Mouse (Mus musculus) embryonic fibroblast, embryonic 13.5 days (primary cell): ENCODE measurements around the gene Trpm3. TPM values are rescaled to one million over a fixed set of nuclear protein-coding genes. Genes with fewer than 3 reads are reported as not detected.

ENCODE experiments used
- H3K27ac ChIP-seq: 2 replicates; pipeline ENCODE4 v1.5.1; 2012; ENCODE audit warnings: low read length, control low read depth, inconsistent platforms; ENCODE audit not compliant: insufficient read depth
- H3K4me1 ChIP-seq: 2 replicates; pipeline ENCODE4 v1.6.1; 2011; ENCODE audit warnings: low read length; ENCODE audit not compliant: control insufficient read depth, insufficient read depth
- H3K4me3 ChIP-seq: 2 replicates; pipeline ENCODE4 v1.5.1; 2011; ENCODE audit warnings: mild to moderate bottlenecking, control low read depth, low read length; ENCODE audit not compliant: insufficient read depth
- CTCF ChIP-seq: IDR thresholded peaks from 2 replicates; pipeline ENCODE4 v1.5.1; 2011; ENCODE audit warnings: mild to moderate bottlenecking, control low read depth, low read length, moderate library complexity, borderline replicate concordance; ENCODE audit not compliant: insufficient read depth
- POLR2A ChIP-seq: IDR thresholded peaks from 2 replicates; pipeline ENCODE4 v1.6.1; 2011; ENCODE audit warnings: low read depth, mild to moderate bottlenecking, control low read depth, low read length, moderate library complexity
- polyA plus RNA-seq: library from polyadenylated mRNA; stranded (reverse); fragments of >200 nt; gene quantifications from 2 replicates; pipeline ENCODE4 v1.2.4, GENCODE M21; 2011; ENCODE audit warnings: low read depth; ENCODE audit not compliant: missing spikeins, insufficient read length

Gene Trpm3
- polyA plus RNA-seq, 1 experiment: 0.46 TPM

DNA sequence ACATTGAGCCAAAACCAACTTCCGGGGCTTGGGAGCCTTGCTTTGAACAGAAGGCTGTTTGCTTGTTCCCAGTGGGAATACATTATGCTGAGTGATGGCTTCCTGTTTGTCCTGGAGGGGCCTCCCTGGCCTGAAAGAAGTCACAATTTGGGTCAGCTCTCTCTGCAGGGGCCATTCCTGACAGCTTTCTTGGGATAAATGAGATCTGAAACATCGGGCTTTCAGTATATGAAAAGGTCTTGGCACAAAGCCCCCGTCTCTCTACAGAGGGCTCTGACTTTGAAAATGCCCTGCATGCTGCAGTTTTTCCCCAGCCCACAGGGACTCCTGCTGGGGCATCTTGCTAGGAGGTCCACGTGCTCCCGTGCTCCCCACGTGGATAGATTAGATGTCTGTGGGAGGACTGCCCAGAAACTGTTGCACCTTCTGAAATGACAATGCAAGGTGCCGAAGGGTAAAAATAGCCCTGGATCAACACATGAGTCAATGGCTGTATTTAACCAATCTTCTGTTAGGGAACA lies 415.6 kb downstream of the Trpm3 start:
- TF ChIP-seq CTCF: no peak
- TF ChIP-seq POLR2A: no peak
- peaks cover 8% of the 10 kb centered on the region; the same call in 1 of the 2 replicates for H3K4me1 ChIP-seq
- H3K4me3 ChIP-seq: no peak overlapping the region
- H3K27ac ChIP-seq: no peak overlapping the region

DNA sequence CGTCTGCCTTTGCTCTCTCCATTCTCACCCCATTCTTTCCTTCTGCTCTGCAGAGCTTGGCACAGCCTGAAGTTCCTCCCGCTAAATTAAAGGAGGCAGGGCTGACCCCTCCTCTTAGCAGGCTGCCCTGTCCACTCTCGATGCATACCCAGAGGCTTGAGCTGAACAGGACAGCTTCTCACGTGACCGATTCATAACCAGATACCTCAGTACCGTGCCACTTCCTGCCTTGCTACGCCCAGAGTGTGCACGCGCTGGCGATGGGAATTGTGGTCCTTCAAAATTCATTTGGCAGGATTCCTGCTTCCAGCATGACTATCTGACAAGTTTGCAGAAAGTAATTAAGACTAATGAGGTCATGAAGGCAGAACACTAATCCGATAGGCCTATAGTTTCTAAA lies 433.6 kb downstream of the Trpm3 start:
- no peak overlapping the region for H3K27ac ChIP-seq
- no peak overlapping the region for H3K4me3 ChIP-seq
- TF ChIP-seq CTCF (no peak), POLR2A (no peak)

DNA sequence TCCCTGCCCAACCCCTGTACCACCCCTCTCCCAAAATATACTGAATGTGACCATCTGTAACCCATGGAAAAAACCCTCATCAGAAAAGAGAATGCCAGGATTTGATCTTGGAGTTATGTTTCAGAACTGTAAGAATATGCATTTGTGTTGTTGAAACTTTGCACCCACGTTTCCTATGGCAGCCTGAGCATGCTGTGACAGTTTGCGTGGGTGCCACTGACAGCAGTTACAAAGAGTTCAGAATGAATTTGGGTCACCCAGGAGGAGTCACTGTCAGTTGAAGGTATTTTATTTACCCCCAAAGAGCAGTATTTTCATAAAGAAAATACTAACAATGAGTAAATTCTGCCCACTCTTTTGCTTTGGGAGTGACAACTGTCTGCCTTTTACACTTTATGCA lies 434.0 kb downstream of the Trpm3 start:
- TF ChIP-seq CTCF: no peak
- no peak for TF ChIP-seq POLR2A
- H3K4me1 ChIP-seq: no peaks in the 10 kb centered on the region
- H3K4me3 ChIP-seq: no peak overlapping the region
- H3K27ac ChIP-seq: no peak overlapping the region

More for the DNA sequence above, 433.6 kb downstream of the Trpm3 start:
- no peaks in the 10 kb centered on the region for H3K4me1 ChIP-seq

DNA sequence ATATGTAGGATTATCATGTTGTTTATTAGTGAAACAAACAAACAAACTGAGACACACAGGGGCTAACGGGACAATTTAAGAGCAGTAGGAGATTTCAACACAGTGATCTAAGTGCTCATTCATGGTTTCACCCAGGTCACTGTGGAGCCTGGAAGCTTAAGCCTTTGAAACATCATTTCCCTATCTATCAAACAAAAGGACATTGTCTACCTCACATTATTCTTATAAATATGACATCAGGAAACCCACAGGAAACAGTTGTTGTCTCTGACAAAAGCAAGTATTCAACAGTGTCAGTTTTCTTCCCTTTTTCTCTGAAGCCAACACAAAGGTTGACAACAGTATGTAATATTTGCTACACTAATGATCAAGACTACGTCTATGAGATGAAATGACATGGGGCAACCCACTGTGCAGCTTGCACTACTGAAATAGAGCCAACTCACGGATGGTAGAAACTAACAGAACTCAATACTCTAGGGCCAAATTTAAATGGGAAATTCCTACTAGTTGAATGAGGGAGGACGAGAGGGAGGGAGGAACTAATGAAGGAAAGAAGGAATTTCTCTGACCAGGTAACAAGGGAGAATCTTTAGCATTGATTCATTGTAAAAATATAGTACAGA lies 443.4 kb downstream of the Trpm3 start:
- TF ChIP-seq CTCF (no peak), POLR2A (no peak)
- H3K27ac ChIP-seq: no peak overlapping the region
- H3K4me1 ChIP-seq: no peaks in the 10 kb centered on the region
- H3K4me3 ChIP-seq: no peak overlapping the region

DNA sequence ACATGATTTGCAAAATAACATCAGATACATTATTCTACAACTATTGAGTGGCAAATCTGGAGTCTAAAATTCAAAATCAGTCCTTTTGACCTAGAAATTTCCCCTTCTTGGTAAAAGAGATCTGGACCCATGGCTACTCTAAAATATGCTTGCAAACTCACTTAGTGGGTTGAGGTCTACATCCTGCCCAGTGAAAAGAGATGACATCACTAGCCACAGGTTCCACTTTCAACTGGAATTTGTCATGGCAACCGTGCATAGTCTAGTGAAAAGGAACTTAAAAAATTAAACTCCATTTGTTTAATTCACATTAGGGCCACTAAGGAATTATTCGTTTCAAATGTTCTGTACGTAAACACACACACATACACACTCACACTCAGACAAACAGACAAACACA lies 455.6 kb downstream of the Trpm3 start:
- H3K4me3 ChIP-seq: no peak overlapping the region
- H3K4me1 ChIP-seq: peaks cover 6% of the 10 kb centered on the region
- no peak for TF ChIP-seq POLR2A
- no peak for TF ChIP-seq CTCF
- H3K27ac ChIP-seq: no peak overlapping the region

DNA sequence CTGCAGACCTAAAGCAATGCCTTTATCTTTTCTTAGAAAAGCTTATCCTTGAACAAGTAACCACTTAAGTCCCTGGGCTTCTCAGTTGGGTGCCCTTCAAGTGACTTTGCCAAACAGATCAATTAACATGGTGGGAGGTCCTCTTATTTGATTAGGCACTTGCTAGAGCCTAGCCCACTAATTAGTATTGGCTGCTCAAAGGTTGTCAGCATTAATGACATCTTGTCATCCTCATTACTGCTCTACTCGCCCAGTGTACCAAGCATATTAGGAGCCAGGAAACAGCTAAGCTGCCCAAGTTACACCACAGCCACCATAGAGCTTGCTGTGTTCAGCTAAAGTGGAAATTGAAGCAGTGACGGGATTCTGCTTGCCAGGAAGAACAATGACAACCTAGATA lies 456.4 kb downstream of the Trpm3 start:
- Histone ChIP-seq H3K27ac (no peak overlapping the region), H3K4me1 (peaks cover 6% of the 10 kb centered on the region), H3K4me3 (no peak overlapping the region)
- TF ChIP-seq POLR2A (no peak), CTCF (no peak)

DNA sequence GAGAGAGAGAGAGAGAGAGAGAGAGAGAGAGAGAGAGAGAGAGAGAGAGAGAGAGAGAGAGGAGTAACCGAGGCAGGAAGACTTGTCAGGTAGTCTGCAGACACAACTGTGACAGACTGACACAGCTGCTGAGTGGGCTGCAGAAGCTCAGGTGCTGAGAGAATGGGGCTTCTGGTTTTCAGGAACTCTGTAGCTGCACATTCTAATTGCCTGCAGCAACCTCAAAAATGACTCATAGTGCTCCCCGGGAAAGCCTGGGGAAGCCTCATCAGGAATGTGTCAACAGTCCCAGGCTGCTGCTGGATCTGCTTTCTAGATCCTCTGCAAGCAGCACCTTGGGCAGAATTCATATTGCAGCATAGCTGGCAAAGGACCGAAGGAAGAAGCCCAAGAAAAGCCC lies 457.9 kb downstream of the Trpm3 start:
- H3K4me1 ChIP-seq: peaks cover 6% of the 10 kb centered on the region
- H3K4me3 ChIP-seq: no peak overlapping the region
- TF ChIP-seq CTCF: no peak
- no peak for TF ChIP-seq POLR2A
- H3K27ac ChIP-seq: no peak overlapping the region

DNA sequence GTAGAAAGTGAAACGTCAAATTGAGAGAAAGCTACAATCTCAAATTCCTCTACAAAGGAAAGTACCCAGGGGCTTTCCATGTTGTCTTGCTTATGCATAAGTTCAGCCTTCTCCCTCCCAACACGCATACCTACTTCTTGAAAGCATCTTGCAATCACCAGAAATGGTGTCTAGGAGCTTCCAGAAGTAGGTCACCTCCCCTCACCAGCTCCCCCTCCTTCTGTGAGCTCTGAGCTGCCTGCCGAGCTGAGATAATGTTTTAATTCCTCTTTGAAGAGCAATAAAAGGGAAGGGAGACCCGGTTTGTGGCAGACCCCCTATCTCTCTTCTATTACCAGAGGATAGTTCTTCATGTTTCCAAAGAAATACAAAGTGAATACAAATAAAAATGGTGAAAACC lies 465.5 kb downstream of the Trpm3 start:
- Histone ChIP-seq H3K4me3 (no peak overlapping the region), H3K27ac (no peak overlapping the region), H3K4me1 (no peaks in the 10 kb centered on the region)
- TF ChIP-seq POLR2A (no peak), CTCF (no peak)

DNA sequence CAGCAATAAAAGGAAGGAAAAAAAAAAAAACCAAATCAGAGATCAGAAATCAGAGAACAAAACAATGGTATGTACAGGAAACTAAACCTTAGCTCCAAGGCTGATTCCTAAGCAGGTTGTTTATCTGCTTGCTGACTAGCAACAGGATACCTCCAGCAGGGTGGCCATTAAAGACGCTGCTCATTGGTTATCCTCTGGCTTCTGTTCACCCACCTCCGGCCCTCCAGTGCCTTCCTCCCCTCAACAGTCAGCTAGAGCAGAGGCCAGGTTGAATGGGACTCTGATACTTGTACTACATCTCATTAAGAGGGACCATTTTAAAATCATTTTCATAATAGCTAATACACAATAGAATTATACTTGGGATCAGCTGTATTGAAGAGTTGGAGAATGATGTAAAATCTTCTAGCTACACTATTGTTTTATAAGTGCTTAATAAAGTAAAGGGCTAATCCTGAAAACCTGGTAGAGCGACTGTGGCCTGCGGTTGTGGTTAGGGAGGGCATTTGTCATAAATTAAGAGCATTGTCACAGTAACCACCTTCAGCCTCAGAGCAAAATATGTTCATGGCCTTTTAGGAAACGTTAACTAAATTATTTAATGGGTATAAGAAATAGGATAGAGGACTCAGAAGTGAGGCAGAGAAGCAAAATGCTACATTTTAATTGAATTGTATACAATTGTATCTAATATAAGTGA lies 469.3 kb downstream of the Trpm3 start:
- no peaks in the 10 kb centered on the region for H3K4me1 ChIP-seq
- TF ChIP-seq CTCF: no peak
- no peak overlapping the region for H3K4me3 ChIP-seq
- H3K27ac ChIP-seq: no peak overlapping the region

DNA sequence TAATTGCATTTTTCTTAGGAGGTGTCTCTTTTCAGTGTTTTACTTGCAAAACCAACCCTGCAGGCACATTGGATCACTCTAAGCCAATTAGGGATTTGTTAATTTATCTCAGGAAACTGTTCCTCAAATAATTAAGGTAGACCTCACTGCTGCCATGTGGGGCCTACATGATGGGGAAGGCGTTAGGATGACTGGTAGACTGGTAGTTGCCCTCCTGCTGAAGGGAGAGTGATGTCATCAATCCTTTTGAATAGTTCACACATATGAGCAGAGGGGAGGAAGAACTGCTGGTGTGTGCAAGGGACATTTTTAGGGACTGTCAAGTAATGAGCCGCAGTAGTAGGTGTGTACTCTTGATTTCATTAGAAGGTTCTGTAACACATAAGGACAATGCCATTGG lies 472.8 kb downstream of the Trpm3 start:
- Histone ChIP-seq H3K4me3 (no peak overlapping the region), H3K27ac (no peak overlapping the region)
- TF ChIP-seq POLR2A (no peak), CTCF (no peak)

More for the DNA sequence above, 472.8 kb downstream of the Trpm3 start:
- no peaks in the 10 kb centered on the region for H3K4me1 ChIP-seq
